Mouse (Mus musculus) forebrain, embryonic 15.5 days (tissue): ENCODE measurements around the gene Speer4b. TPM values are rescaled to one million over a fixed set of nuclear protein-coding genes. Genes with fewer than 3 reads are reported as not detected.
"Not testable (repeated sequence)": the region's sequence is repeated elsewhere in the genome, so short reads cannot be mapped to it uniquely, and the experiment has no call there.

Source experiments
- ATAC-seq: fragments of 200-750 bp; cut with Nextera tagmentation; replicated peaks from 2 replicates; pipeline ENCODE4 v1.8.0; 2017; ENCODE audit warnings: mild to moderate bottlenecking, moderate TSS enrichment, moderate library complexity
- H3K27ac ChIP-seq: fragments of 300-500 bp; sonication (generic); replicated peaks from 2 replicates; pipeline ENCODE4 v1.5.1; 2015; ENCODE audit warnings: mild to moderate bottlenecking, inconsistent platforms
- H3K27me3 ChIP-seq: fragments of 300-500 bp; sonication (generic); 2 replicates; pipeline ENCODE4 v1.6.1; 2015; ENCODE audit warnings: inconsistent platforms
- H3K36me3 ChIP-seq: fragments of 300-500 bp; sonication (generic); 2 replicates; pipeline ENCODE4 v1.6.1; 2015; ENCODE audit warnings: mild to moderate bottlenecking, inconsistent platforms
- H3K4me1 ChIP-seq: fragments of 300-500 bp; sonication (generic); 2 replicates; pipeline ENCODE4 v1.6.1; 2015; ENCODE audit warnings: inconsistent platforms
- H3K4me2 ChIP-seq: fragments of 300-500 bp; sonication (generic); replicated peaks from 2 replicates; pipeline ENCODE4 v1.6.1; 2015; ENCODE audit warnings: mild to moderate bottlenecking, inconsistent platforms
- H3K4me3 ChIP-seq: fragments of 300-500 bp; sonication (generic); 2 replicates; pipeline ENCODE4 v1.5.1; 2015; ENCODE audit warnings: mild to moderate bottlenecking, inconsistent platforms
- H3K9ac ChIP-seq: fragments of 300-500 bp; sonication (generic); replicated peaks from 2 replicates; pipeline ENCODE4 v1.6.1; 2015; ENCODE audit warnings: mild to moderate bottlenecking, inconsistent platforms
- H3K9me3 ChIP-seq: fragments of 300-500 bp; sonication (generic); 2 replicates; pipeline ENCODE4 v1.6.1; 2016; ENCODE audit warnings: inconsistent platforms
- WGBS: fragments of 180-500 bp; shearing (Covaris S2); methylation state at CpG from one replicate; pipeline ENCODE4 v1.1.7; 2015; ENCODE audit warnings: mixed read lengths; 5-methylcytosine and 5-hydroxymethylcytosine counted together
- polyA plus RNA-seq: library from polyadenylated mRNA; unstranded; fragments of >200 nt; fragmentation: Nextera tagmentation; extraction: Ambion mirVana; gene quantifications from 2 replicates; pipeline ENCODE4 v1.2.1, GENCODE M21; 2015

Gene Speer4b
- 0.23 and 0.36 TPM in 2 replicates for polyA plus RNA-seq

DNA sequence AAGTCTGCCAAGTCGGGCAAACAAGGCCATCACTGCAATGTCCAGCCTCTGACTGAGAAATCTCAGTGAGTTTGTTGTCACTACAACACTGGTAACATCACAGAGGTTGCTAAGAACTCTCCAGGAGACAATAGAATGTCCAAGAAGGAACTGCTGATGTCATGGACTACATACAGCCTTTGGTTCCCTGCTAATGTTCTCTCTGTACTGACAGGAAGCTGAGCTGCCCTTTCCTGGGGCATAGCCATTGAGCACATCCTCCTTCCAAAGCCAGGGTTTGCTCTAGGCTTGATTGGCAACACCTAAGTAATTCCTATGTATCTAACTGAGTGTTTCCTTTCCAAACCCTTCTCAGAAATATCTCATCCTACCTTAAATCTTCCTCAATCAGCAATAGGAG lies at the start of gene Speer4b:
Gene Speer4b (minus strand): TSS at position 101 of the 400 bp plus-strand sequence.
- not testable (repeated sequence) for H3K27me3 ChIP-seq, H3K36me3 ChIP-seq, H3K4me2 ChIP-seq, H3K27ac ChIP-seq, H3K4me3 ChIP-seq, H3K9ac ChIP-seq, H3K9me3 ChIP-seq, ATAC-seq, H3K4me1 ChIP-seq
- 64% methylated on average over 1 of the region's 1 CpGs for WGBS

DNA sequence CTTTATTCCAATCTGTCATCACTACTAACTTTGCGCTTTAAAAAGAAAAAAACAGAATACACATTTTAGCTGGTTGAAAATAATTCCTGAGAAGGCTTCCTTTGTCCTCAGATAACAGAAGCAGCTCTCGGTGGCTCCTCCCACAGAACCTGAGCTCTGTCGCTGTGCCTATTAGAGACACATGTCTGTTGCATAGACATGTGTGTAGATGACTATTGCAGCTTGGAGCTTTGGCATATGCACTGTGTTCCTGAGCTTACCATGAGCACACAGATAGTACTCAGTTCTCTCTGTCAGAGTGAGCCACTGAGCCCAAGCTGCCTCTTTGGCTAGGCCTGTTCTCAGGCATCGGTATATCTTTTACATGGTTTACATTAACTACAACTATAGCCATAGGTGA lies 48.1 kb upstream of the Speer4b start:
- no peaks in the 10 kb centered on the region for H3K9me3 ChIP-seq
- no peak overlapping the region for H3K4me2 ChIP-seq
- H3K9ac ChIP-seq, result no peak overlapping the region
- whole genome bisulfite sequencing, result 85% methylated on average over 4 of the region's 4 CpGs
- no peak for ATAC-seq
- H3K27ac ChIP-seq, result no peak overlapping the region
- H3K27me3 ChIP-seq, result no peaks in the 10 kb centered on the region
- no peaks in the 10 kb centered on the region for H3K4me1 ChIP-seq
- no peak overlapping the region for H3K4me3 ChIP-seq
- no peaks in the 10 kb centered on the region for H3K36me3 ChIP-seq

DNA sequence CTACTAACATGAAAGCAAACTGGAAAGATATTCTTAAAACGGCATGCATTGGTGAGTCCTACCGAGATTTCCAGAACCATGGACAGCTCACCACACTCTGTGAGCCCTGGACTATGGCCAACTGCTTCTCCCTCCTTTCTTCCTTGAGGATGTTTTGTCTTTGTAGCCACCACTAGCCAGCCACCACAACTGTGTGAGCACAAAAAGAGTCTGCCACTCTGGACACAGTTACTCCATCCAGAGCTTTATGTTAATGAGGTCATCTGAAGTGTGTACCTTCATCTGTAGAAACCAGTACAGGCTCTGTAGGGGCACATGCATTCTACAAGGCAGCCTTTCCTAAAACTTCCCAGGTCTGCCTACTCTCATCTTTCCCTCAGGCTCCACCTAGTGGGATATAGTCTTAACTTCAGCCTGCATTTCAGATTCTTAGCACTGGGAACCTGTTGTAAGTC lies 43.6 kb upstream of the Speer4b start:
- ATAC-seq, result peak; percentile 83
- H3K4me2 ChIP-seq, result no peak overlapping the region
- no peaks in the 10 kb centered on the region for H3K4me1 ChIP-seq
- no peak overlapping the region for H3K9ac ChIP-seq
- no peak overlapping the region for H3K4me3 ChIP-seq
- H3K36me3 ChIP-seq, result no peaks in the 10 kb centered on the region
- no peaks in the 10 kb centered on the region for H3K27me3 ChIP-seq
- WGBS, result 14% methylated on average over 2 of the region's 2 CpGs
- no peaks in the 10 kb centered on the region for H3K9me3 ChIP-seq
- H3K27ac ChIP-seq, result no peak overlapping the region

DNA sequence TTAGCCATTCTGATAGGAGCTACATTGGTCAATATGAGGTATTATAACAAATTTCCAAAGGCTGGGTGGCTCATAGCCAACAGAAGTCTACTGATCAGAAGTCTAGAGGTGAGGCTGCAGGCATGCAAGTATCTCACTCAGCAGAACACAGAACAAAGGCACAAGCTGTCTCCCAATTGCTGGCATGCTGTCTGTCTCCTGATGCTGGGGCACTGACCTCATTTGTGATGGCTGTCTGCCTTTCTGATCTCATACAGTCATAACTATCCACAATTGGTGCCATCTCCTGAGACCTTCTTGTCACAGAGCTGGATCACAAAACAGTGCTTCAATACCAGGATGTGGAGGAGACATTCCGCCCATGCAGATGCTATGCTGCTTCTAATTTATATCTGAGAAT lies 25.7 kb upstream of the Speer4b start:
- WGBS, result 91% methylated on average over 1 of the region's 1 CpGs
- Histone ChIP-seq H3K27me3 (no peaks in the 10 kb centered on the region), H3K36me3 (no peaks in the 10 kb centered on the region), H3K4me1 (no peaks in the 10 kb centered on the region), H3K9me3 (no peaks in the 10 kb centered on the region), H3K9ac (no peak overlapping the region), H3K4me3 (no peak overlapping the region), H3K27ac (no peak overlapping the region), H3K4me2 (no peak overlapping the region)
- ATAC-seq, result no peak

DNA sequence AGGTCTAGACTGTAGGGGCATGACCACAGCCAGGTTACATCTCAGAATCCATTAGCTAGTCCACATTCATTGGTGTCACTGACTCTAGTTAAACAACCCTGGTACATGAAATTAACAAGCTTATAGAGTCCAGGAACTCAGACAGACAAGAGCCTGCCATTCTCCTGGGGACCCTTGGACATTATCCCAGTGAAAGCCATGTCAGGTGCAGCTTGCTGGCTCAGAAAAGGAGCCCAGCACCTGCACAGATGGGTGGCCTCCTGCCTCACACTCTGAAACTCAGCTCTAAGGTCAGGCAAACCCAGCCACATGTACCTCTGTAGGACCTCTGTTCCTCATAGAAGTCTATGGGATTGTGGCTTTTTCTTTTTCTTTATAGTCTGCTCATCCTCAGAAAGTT lies 17.5 kb upstream of the Speer4b start:
- no peaks in the 10 kb centered on the region for H3K9me3 ChIP-seq
- no peak for ATAC-seq
- no peak overlapping the region for H3K9ac ChIP-seq
- no peaks in the 10 kb centered on the region for H3K36me3 ChIP-seq
- H3K4me1 ChIP-seq, result no peaks in the 10 kb centered on the region
- H3K27ac ChIP-seq, result no peak overlapping the region
- H3K27me3 ChIP-seq, result no peaks in the 10 kb centered on the region
- H3K4me3 ChIP-seq, result no peak overlapping the region
- H3K4me2 ChIP-seq, result no peak overlapping the region

DNA sequence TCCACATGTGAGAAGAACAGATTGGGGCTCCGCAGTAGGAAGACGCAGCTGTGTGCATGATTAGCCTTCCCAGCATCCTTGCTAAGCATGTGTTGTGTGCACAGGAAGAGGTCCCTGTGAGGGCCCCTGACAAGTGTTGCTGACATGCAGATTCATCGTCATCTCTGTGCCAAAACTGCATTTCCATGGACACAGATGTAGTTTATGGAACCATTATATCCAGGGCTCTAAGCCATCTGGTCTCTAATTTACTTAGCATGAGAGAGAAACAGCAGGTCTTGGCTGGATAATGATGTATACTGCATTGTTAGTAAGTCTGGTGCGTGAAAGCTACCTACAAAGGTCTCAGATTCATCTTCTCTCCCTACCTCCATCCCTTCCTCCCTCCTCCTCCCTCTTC lies 10.3 kb downstream of the Speer4b start:
- no peak for ATAC-seq
- WGBS, result 70% methylated on average over 4 of the region's 4 CpGs
- Histone ChIP-seq H3K9ac (no peak overlapping the region), H3K36me3 (no peaks in the 10 kb centered on the region), H3K4me3 (no peak overlapping the region), H3K4me1 (no peaks in the 10 kb centered on the region), H3K9me3 (no peaks in the 10 kb centered on the region), H3K4me2 (no peak overlapping the region), H3K27me3 (no peaks in the 10 kb centered on the region), H3K27ac (no peak overlapping the region)

DNA sequence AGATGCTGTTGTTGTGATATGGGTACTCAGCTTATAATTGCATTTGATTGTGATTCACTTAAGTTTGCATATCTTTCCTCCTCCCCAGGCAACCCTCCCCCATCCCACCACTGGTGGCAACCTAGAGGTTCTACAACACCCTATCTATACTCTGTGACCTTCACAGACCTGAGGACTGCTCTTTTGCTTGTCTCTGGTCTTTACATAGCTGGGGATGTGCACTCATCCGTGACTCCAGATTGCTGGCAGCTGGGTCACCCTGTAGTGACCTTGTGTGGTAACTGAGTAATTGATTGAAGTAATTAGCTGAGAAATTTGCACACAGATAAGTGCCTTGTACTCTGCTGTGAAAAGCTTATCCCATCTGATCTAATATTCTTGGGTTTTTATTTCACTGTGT lies 15.1 kb downstream of the Speer4b start:
- WGBS, result 31% methylated on average over 1 of the region's 1 CpGs
- Histone ChIP-seq H3K27me3 (no peaks in the 10 kb centered on the region), H3K27ac (no peak overlapping the region), H3K9ac (no peak overlapping the region), H3K4me3 (no peak overlapping the region), H3K4me1 (no peaks in the 10 kb centered on the region), H3K4me2 (no peak overlapping the region), H3K9me3 (no peaks in the 10 kb centered on the region), H3K36me3 (no peaks in the 10 kb centered on the region)
- no peak for ATAC-seq

DNA sequence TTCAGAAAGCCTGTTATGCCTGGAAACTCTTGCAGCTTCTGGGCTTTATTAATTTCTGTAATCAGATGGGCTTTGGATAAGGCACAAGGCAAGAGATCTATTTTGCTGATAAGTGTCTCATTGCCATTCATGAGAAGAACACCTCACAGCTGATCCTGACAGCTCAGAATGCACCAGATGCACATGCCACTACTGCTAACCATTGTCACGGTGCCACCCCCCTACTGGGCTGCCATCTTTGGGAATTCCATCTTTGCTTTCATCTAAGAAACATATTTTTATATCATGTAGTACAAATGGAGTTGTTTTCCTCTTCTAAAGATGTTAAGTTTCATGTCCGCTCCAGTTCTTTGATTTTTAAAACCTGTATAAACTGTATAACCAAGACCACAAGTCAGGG lies 19.5 kb downstream of the Speer4b start:
- Histone ChIP-seq H3K9ac (no peak overlapping the region), H3K27ac (no peak overlapping the region), H3K4me3 (no peak overlapping the region), H3K4me2 (no peak overlapping the region), H3K4me1 (no peaks in the 10 kb centered on the region), H3K27me3 (no peaks in the 10 kb centered on the region), H3K9me3 (no peaks in the 10 kb centered on the region), H3K36me3 (no peaks in the 10 kb centered on the region)
- 76% methylated on average over 2 of the region's 2 CpGs for WGBS
- no peak for ATAC-seq

DNA sequence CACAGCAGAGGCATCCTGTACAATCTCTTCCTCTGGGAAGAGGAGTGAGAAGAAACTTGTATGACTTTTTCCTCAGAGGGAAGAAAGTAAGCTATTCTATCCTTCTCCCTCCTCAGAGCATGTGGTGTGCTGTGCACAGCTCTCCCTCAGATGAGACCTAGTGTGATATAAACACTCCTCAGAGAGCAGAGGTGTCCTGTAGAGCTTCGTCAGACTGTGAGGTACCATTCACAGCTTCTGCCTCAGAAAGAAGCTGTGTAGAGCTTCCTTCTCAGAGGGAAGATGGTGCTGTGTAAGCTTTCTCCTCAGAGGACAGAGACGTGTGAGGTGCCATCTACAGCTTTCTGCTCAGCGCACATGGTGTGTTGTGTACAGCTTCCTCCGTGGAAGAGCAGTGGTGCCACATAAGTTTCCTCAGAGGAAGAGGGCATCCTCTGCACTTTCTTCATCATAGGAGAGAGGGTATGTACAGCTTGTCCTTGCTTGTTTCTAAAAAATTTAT lies 26.2 kb downstream of the Speer4b start:
- Histone ChIP-seq H3K36me3 (no peaks in the 10 kb centered on the region), H3K9ac (no peak overlapping the region), H3K27me3 (no peaks in the 10 kb centered on the region), H3K9me3 (no peaks in the 10 kb centered on the region), H3K27ac (no peak overlapping the region), H3K4me2 (no peak overlapping the region), H3K4me3 (no peak overlapping the region), H3K4me1 (no peaks in the 10 kb centered on the region)
- no peak for ATAC-seq
- WGBS, result 84% methylated on average over 4 of the region's 4 CpGs

DNA sequence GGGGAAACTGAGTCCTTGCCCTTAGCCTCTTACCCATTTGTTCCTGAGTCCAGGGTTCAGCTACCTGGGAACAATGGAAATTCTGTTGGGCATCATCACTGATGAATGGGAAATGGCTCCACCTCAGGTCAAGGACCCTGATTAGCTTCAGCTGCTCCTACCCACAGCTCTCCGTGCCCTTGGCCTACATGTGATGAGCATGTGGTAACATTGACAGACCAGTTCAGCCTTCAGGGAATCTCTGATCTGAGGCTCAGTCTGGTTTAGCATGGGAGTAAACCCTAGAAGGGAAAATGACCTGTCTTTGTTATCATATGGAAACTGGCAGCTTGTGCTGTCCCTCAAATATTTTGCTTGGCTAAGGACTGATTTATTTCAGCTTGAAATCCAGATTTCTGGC lies 43.6 kb downstream of the Speer4b start:
- H3K36me3 ChIP-seq, result no peaks in the 10 kb centered on the region
- ATAC-seq, result no peak
- H3K9ac ChIP-seq, result no peak overlapping the region
- H3K4me3 ChIP-seq, result no peak overlapping the region
- no peak overlapping the region for H3K27ac ChIP-seq
- no peak overlapping the region for H3K4me2 ChIP-seq
- H3K4me1 ChIP-seq, result no peaks in the 10 kb centered on the region
- H3K9me3 ChIP-seq, result no peaks in the 10 kb centered on the region
- 65% methylated on average over 1 of the region's 1 CpGs for WGBS
- no peaks in the 10 kb centered on the region for H3K27me3 ChIP-seq

DNA sequence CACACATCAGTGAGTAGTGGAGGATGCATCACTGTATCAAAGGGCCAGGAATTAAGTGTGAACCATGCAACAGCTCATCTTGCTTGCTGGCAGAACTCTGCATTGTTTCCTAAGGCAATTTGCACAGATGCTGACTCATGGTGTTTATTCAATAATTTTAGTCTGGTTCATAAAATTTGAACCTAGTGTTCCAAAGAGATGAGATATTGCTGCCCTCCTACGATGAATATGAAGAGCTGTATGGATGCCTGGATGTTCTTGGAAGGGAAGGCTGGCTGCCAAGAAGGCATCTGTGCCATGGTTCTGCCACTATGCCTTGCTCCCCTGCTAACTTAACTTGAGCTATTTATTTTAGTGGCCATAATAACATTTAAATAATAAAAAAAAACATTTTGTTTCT lies 44.3 kb downstream of the Speer4b start:
- ATAC-seq, result no peak
- Histone ChIP-seq H3K36me3 (no peaks in the 10 kb centered on the region), H3K9me3 (no peaks in the 10 kb centered on the region), H3K4me1 (no peaks in the 10 kb centered on the region), H3K9ac (no peak overlapping the region), H3K4me2 (no peak overlapping the region), H3K27ac (no peak overlapping the region), H3K27me3 (no peaks in the 10 kb centered on the region), H3K4me3 (no peak overlapping the region)
- WGBS, result 59% methylated on average over 1 of the region's 1 CpGs

DNA sequence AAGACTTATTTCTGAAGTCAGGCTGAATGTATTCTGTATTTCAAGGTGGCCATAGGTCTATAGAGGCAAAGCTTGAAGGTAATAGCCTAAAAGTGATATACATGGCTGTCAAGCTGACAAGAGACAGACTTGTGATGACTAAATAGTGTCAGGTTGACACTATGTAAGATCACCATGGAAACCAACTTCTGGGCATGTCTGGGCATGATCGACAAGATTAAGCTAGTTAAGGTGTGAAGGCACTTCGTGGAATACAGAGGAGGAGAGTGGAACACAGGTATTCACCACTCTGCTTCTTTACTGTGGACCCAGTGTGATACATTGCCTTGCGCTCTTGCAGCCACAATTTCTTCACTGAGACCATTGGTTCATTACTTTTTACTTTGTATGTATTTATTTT lies 46.9 kb downstream of the Speer4b start:
- H3K4me1 ChIP-seq, result no peaks in the 10 kb centered on the region
- no peaks in the 10 kb centered on the region for H3K36me3 ChIP-seq
- H3K27ac ChIP-seq, result no peak overlapping the region
- no peak for ATAC-seq
- 85% methylated on average over 3 of the region's 3 CpGs for WGBS
- H3K27me3 ChIP-seq, result no peaks in the 10 kb centered on the region
- H3K9me3 ChIP-seq, result no peaks in the 10 kb centered on the region
- H3K4me2 ChIP-seq, result no peak overlapping the region
- H3K9ac ChIP-seq, result no peak overlapping the region
- H3K4me3 ChIP-seq, result no peak overlapping the region

DNA sequence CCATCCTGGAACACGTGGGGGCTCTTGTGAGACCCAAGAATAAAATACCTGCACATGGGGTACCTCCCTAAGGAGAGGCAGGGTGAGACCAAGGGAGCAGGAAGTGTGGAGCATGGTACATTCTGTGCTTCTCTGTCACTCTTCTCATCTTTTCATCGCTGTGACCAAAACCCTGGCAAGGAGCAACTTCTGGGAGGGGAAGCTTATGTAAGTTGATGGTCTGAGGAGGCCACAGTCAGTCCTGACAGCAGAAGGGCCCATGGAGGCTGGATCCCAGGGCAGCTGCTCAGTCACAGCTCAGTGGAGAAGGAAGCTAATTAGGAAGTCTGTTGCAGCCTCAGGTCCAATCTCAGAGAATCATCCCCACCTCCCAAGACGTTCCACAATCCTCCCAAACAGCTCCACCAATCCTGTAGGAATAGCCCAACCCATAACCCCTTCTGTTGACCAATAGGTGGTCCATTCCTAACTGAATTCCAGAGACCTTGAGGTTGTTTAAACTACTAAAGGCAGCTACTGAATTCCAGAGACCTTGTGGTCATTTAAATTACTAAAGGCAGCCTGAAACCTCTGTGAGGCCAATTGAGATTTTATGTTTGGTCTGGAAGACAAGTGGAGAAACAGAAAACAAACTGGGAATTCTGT lies 47.9 kb downstream of the Speer4b start:
- no peak overlapping the region for H3K4me3 ChIP-seq
- H3K9ac ChIP-seq, result no peak overlapping the region
- WGBS, result 30% methylated on average over 3 of the region's 3 CpGs
- H3K9me3 ChIP-seq, result no peaks in the 10 kb centered on the region
- H3K27me3 ChIP-seq, result no peaks in the 10 kb centered on the region
- H3K4me1 ChIP-seq, result no peaks in the 10 kb centered on the region
- no peaks in the 10 kb centered on the region for H3K36me3 ChIP-seq
- ATAC-seq, result no peak
- no peak overlapping the region for H3K27ac ChIP-seq
- no peak overlapping the region for H3K4me2 ChIP-seq
